Mouse (Mus musculus): ENCODE data around the gene Vnn3. TPM values are rescaled to one million over a fixed set of nuclear protein-coding genes. Genes with fewer than 3 reads are reported as not detected.

Vnn3 gene
- total RNA-seq (2014; fragmentation: Nextera tagmentation) (not detected in 2 replicates), total RNA-seq (2017) (0.34 TPM in 1 of 2 replicates, not detected in the other)

DNA sequence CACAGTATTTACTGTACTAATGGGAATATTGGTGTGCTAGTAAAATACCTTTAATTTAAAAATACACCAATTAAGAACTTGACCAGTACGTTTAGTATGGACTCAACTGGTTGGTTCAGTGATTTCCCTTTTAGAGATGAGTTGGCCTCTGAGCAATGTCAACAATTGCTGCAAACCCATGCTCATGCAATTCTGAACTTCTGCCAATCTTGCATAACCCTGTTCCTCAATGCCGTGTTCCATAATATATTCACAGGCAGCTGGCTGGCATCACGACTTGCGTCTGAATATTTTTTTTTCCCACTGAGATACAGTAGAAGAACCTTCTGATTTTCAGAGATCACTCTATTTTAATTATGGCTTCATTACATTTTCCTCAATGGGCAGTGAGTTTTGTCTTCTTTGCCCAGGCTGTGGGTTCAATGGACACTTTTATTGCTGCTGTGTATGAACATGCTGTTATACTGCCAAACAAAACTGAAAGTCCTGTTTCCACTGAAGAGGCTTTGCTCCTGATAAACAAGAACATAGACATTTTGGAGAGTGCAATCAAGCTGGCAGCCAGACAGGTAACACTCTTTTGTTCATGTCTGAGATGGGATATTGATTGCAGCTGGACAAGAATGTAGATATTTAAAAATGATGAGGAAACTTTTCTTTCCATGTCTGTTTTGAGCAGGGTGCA is at the start of gene Vnn3:
Gene Vnn3, plus strand, starts transcription at position 235 of the 685 bp plus-strand sequence.
- peak; percentile 89 for ATAC-seq (replicated peaks; ENCODE audit: poor library complexity, severe bottlenecking)

DNA sequence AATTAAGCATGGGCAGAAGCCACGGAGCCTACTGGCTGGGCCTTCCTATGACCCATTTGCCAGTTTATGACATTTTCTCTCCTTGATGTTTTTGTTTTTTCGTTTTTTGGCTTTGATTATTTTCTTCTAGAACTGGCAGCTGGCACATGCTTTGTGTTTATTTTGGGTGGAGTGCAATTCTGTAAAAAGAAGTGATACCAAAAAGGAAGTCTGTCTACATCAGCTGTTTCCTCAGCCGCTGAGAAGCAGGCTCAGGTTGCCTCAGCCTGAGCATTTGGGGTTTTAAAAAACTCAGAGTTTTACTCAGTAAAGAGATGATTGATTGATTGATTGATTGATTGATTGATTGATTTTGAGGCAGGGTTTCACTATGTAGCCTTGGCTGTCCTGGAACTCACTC is 48.4 kb upstream of the Vnn3 start:
- ATAC-seq (replicated peaks; ENCODE audit: poor library complexity, severe bottlenecking) = peak; percentile 52; the same call in 1 of the 2 replicates

DNA sequence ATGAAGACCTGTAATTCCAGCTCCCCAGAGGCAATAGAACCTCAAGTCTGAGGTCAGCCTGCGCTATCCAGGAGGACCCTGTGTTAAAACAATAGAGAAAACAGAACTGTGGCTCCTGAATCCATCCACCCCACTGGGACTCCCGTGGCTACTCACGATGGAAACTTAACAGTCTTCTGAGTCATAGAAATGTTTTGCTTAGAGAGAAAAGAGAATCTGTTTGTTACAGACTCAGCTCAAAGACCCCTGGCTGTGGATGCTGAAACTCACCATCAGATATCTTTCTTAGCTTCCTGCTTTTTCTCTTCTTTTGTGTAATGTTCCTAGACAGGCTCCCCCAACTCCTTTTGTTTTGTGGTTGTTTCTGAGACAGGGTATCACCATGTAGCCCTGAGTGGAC is 46.6 kb upstream of the Vnn3 start:
- ATAC-seq (replicated peaks; ENCODE audit: poor library complexity, severe bottlenecking) = no peak

DNA sequence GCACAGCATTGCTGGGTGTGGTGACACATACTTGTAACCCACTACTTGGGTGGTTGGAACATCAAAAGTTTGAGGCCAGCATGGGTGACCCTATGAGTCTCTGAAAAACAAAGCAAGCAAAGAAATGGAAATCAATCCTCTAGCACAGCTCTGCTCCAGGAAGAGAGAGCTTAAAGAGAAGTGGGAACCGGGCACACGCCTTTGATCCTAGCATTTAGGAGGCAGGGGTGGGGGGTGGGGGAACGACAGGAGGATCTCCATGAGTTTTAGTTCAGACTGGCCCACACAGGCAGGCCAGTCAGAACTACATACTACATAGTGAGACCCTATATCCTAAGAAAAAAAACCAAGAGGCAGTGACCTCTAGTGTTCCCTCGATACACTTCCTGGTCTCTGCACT is 45.1 kb upstream of the Vnn3 start:
- ATAC-seq (replicated peaks; ENCODE audit: poor library complexity, severe bottlenecking) = no peak

DNA sequence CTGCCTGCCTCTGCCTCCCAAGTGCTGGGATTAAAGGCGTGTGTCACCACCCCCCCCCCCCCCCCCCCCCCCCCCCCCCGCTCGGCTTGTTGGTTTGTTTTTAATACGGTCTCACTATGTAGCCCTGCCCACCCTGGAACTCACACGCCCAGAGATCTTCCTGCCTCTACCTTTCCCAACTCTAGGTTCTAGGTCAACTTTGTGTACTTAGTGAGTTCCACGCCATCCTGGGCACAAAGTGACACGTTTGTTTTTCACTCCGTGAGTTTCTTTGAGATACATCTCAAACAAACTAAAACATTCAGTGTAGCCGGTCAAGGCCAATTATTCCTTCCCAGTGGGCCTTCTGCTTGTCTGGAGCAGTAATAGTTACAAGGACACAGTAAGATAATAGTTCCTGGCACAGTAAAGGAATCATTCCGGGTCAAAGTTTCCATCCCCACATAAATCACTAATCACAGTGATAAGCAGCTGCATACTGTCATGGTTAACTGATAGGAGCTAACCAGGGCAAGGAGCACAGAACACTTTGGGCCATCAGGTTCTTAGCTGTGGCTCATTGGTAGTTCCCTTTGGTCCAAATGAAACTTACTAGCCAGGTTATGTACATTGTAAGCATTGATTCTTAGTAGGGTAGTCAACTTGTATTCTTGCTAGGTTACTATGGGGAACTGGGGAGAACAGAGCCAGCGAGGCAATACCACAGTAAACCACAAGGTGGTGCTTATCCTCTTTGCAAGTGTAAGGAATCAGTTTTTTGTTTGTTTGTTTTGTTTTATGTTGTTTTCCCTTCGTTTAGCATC is 39.4 kb upstream of the Vnn3 start:
- peak; percentile 87 for ATAC-seq (replicated peaks; ENCODE audit: poor library complexity, severe bottlenecking)

DNA sequence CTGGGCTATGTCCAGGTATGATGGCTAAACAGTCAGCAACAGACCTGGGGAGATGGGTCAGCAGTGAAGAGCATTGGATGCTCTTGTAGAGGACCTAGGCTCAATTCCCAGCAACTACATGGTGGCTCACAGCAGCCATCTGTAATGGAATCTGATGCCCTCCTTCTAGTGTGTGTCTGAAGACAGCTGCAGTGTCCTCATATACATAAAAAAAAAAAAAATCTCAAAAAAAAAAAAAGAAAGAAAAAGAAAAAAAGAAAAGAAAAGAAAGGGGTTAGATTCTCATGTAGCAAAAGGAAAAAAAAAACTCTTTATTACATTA is 38.9 kb upstream of the Vnn3 start:
- no peak for ATAC-seq (replicated peaks; ENCODE audit: poor library complexity, severe bottlenecking)

DNA sequence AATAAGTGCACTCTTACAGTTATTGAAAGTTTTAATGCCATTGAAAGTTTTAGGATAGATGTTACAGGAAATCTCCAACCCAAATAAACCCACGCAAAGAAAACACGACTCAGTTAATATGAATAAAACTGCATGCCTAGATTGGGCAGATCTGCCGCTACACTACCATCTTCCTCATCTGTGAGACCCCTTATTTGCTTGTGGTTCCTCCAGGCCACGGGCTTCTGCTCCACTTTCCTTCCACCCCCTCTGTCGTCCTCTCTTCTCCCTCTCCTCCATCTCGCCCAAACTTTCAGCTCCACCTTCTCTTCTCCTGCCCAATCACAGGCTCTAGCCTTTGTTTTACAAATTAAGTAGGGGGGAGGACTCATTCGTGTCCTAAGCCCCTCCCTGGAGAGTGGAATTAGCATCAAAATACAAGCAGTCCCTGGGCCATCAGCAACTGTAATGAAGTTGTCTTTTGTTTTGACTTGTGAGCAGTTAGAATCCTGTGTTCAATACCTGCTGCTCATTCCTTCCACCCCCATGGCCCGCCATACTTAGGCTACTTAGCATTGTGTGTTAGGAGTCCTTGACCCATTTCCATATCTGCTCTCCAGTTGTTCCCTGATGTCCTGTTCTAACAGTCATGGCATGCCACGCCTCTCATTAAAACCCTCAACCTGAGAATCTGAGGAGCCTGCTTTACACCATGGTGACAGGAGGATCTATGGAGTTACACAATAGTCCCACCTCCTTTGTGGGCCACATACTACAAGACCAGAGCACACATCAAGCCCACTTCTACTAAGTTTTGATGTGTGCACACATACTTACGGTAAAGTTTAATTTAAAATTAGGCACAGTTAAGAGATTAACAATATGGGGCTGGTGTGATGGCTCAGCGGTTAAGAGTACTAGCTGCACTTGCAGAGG is 38.2 kb upstream of the Vnn3 start:
- no peak for ATAC-seq (replicated peaks; ENCODE audit: poor library complexity, severe bottlenecking)

DNA sequence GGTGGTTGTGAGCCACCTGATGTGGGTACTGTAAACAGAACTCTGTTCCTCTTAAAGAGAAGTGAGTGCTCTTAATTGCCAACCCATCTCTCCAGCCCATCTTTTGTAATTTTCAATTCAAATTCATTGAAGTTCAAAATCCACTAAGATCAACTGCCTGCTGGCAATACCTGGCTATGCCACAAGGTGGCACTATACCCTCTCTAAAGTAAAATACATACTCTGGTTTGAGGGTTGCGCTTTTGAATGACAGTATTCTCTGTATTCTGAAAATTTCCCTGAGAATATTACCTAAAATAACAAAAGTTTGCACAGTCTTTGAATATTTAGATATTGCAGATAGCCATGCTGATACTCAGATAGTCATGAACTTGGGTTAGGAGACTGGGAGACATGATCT is 36.1 kb upstream of the Vnn3 start:
- ATAC-seq (replicated peaks; ENCODE audit: poor library complexity, severe bottlenecking) = peak; percentile 76

DNA sequence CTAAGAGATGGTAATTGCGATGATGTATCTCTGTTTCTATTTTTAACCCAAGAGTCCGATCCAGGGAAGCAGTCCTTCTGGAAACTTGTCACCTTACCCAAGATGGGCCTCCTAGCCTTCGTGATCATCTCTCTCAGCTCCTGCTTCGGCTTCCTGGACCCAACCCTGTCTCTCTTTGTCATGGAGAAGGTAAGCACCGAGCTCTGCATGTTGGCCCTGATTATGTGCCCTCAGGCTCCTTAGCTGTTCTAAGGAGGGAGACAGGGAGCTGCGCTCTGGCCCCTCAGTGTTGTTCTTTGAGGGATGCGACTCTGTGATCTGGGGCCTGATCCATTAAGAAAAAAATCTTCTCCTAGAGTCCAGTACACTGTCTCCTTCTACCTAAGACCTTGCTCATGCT is 35.0 kb upstream of the Vnn3 start:
- no peak for ATAC-seq (replicated peaks; ENCODE audit: poor library complexity, severe bottlenecking)

DNA sequence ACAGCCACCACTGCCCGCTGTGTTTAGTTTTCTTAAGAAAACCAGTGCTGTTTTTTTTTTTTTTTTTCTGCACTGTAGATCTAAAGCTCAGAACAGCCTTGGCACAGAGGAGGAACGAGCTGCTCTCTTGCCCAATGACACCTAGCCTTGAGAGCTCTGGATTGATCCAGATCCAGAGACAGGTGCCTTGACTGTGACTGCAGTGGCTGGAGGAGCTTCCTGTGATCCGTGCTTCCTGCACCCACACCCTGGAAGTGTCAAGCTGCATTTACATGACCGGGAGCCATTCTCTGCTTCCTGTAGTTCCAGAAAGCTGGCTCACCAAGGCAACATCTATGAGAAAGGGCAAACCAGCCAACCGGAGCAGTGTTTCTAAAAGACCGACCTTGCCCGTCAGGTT is 24.7 kb upstream of the Vnn3 start:
- no peak for ATAC-seq (replicated peaks; ENCODE audit: poor library complexity, severe bottlenecking)

DNA sequence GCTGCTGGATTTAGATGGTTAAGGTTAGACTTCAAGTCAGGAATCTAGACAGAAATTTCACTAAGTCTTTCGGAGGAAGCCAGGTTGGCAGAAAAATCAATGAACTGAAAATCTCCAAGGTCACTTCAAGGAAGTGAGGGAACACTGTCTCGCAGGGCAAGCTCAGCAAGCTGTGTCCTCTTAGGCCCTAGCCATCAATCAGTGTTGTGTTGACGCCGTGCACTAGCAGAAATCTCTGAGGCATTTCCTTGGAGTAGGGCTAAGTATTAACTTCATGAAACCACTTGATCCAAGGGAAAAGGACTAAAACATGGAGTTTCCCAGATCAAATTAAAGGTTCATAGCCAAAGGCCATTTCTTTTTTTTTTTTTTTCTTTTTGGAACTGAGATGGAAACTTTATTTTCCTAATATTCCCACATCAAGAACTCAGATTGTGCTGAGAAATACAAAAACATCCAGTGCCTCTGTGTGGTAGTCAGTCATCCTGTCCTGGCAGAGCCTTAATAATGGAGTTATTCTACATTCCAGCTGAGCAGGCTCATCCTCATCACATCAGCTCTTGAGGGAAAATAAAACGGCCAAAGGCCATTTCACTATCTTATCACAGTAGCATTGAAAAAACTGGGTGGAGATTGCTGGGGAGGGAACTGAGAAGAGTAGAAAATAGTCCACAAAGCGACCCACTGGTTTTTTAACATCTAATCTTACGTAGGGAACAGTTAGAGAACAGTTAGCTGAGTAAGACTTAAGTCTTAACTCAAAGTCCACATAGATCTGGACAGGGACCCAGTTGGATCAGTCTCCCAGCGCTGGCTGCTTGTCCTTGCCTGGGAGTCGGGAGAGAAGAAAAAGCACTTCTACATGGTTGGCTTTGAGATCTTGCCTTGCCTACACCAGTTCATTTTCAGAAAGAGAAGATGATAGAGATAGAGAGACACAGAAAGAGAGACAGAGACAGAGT is 15.0 kb upstream of the Vnn3 start:
- no peak for ATAC-seq (replicated peaks; ENCODE audit: poor library complexity, severe bottlenecking)

DNA sequence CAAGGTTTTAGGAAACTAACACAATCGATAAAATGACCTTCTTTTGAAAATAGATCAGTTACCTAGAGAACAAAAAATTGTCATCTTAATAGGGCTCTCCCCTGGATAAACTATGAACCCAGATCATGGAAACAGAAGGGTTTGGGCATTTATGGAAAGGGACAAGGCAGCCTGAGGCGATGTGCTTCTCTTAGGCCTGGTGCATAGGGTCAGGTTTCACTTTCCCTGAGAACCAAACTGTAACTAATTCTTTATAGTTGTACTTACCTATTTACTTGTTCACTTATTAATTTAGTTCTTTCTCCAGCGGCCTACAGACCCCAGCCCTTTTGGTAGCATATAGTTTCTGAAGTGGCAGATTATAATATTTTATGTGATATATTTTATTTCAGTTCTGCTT is 14.1 kb upstream of the Vnn3 start:
- ATAC-seq (replicated peaks; ENCODE audit: poor library complexity, severe bottlenecking) = no peak

DNA sequence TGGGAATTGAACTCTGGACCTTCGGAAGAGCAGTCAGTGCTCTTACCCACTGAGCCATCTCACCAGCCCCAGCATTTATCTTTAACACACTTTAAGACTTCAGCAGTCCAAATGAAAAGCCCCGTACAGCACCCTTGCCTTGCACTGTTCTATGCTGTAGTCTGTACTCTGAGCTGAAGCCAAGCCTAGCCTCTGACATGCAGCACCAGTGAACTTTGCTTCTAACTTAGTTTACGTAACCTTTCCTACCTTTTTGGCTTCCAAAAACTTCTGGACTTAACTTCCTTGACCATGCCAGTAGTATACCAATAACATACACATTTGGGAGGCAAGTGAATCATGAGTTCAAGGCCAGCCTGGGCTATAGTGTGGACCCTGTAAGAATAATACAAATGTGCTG is 12.4 kb upstream of the Vnn3 start:
- ATAC-seq (replicated peaks; ENCODE audit: poor library complexity, severe bottlenecking) = no peak

DNA sequence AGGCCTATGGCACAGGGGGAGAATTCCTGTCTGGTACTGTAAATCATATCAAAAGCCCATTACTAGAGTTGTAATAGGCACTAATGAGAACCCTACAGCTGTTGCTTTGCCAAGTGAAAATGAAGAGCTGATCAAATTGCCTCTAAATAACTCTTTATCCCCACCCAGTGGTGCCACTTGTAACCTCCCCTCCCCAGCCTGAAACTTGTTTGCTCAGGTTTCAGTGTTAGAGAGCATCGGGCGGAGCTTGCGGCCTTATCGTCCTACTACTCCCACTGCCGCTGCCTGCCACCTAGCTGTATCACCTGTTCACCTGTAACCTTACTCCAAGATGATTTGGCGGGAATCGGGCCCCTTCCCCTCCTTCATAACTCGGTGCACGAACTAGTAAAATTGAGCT is 11.9 kb upstream of the Vnn3 start:
- ATAC-seq (replicated peaks; ENCODE audit: poor library complexity, severe bottlenecking) = no peak

DNA sequence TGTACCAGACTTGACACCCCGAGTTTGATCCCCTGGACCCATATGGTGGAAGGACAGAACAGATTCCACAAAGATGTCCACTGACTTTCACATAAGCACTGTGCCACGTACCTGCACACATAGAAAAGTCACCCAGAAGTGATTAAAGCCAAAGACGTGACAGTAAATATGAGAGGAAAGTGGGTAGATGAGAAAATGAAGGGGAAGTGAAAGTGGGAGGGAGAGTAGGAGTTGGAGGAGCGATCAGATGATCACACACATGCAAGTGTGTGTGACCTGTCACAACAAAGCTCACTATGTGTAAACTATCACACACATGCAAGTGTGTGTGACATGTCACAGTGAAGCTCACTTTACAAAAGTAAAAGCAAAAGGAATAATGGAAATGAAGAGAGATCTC is 10.8 kb upstream of the Vnn3 start:
- peak; percentile 95 for ATAC-seq (replicated peaks; ENCODE audit: poor library complexity, severe bottlenecking)

DNA sequence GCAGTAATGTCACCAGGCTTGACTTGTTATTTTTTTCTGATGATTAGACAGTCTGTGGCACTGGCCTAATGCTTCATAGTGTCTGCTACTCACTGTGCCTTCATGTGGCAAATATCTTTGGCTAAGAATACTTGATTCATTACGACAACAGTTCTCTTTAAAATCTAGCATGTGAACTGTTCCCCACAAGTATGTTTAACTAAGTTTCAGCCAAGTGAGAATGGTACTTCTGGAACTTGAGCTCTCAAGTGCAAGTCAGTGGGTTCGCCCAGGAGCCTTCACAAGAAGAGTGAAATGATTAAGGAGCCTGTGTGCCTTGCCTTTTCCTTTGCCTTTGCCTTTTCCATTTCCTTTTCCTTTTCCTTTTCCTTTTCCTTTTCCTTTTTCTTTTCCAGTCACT is 834 bp downstream of the Vnn3 start:
- ATAC-seq (replicated peaks; ENCODE audit: poor library complexity, severe bottlenecking) = no peak

DNA sequence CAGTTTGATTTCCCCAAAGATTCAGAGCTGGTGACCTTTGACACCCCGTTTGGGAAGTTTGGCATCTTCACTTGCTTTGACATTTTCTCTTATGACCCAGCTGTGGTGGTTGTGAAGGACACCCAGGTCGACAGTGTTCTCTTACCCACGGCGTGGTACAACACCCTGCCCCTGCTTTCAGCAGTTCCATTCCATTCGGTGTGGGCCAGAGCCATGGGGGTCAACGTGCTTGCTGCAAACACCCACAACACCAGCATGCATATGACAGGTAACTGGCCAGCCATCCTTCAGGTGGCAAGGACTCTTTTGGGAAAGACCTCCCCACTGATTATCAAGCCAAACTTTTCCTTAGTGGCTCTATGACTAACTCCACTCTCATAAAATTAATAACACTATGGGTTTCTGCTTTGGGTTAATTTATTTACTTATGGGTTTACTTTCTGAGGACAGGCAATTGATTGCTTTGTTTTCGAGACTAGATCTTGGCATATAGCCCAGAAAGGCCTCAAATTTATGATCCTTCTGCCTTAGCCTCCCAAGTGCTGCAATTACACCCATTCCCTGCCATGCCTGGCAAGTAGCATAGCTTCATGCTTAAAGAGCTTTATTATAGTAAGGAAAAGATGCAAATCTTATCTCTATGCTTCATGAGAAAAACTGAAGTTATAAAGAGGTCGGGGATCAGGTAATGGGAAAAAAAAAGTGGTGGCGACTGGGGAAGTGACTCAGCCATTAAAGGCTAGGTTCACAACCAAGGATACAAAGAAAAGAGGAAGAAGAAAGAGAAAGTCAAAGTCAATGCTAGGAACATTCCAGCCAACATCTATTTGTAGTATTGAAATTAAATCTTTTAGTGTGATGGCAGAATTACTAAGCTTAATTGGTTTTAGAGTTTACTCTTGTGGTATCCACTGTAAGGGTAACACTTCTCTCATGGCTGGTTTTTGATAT is 13.4 kb downstream of the Vnn3 start:
- peak; percentile 78 for ATAC-seq (replicated peaks; ENCODE audit: poor library complexity, severe bottlenecking)

DNA sequence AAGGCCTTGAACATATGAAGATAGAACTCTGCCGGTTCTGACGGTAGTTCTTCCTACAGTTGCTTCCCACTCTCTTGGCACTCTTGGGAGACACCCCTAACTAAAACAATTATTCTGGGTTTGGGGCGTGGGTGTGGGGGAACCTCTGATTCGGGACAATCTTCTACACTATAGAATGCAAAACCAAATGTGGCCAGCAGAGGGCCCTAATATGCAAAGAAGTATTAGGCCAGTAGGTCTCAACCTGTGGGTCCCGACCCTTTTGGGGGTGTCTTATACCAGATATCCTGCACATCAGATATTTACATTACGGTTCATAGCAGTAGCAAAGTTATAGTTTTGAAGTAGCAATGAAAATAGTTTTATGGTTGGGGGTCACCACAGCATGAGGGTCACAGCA is 29.4 kb downstream of the Vnn3 start:
- no peak for ATAC-seq (replicated peaks; ENCODE audit: poor library complexity, severe bottlenecking)

DNA sequence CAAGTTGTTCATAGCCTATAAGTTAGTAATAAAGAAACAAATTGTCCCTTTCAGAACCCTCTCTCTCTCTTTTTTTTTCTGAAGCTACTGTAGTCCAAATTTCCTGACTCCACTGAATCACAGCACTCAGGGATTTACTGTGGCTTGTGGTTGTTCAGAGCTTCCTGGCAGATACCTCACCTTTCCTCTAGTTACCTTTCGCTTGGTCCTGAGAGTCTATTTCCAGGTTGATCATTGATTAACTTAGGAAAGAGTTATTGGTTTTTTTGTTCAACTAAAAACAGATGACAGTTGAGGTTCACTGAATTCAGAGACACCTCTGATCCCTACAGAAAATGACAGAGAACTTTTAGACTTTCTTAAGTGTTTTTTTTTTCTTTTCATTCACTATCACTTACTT is 33.6 kb downstream of the Vnn3 start:
- ATAC-seq (replicated peaks; ENCODE audit: poor library complexity, severe bottlenecking) = no peak
